Mouse (Mus musculus) lung, postnatal 0 days (tissue): Measurements from ENCODE around the gene Rassf3.

Source experiments
- CTCF ChIP-seq: IDR thresholded peaks from 2 replicates; pipeline ENCODE4 v1.5.1; 2016; ENCODE audit warnings: antibody characterized with exemption, mild to moderate bottlenecking
- EP300 ChIP-seq: IDR thresholded peaks from 2 replicates; pipeline ENCODE4 v1.6.1; 2016; ENCODE audit warnings: antibody characterized with exemption, mild to moderate bottlenecking, control low read depth

DNA sequence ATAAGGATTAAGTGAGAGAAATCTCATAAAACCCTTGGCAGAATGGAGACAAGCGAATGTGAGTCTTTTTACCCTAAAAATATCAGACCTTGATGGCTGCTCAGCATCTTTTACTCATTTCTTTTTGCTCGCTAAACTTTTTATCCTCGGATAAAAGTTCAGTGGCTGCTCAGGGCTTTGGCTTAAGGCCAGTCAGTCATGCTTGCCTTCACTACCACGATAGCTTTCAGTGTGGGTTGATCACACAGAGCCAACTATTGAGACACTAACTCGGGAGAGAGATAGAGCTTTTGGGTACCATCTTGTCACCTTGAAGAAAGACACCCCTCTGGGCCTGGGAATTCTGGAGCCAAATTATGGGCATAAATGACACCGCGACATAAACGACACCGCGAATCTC lies 5.0 kb upstream of the Rassf3 start:
- TF ChIP-seq CTCF (no peak), EP300 (no peak)
